Mouse (Mus musculus) neural tube, embryonic 15.5 days (tissue): ENCODE results near the gene Mpg. TPM values are rescaled to one million over a fixed set of nuclear protein-coding genes. Genes with fewer than 3 reads are reported as not detected.
"Not testable (repeated sequence)": the region's sequence is repeated elsewhere in the genome, so short reads cannot be mapped to it uniquely, and the experiment has no call there.

ENCODE experiments used
- ATAC-seq: fragments of 200-750 bp; cut with Nextera tagmentation; 2 replicates; pipeline ENCODE4 v1.8.0; 2017; ENCODE audit warnings: mild to moderate bottlenecking, moderate TSS enrichment, moderate library complexity; ENCODE audit not compliant: low FRiP score
- H3K27ac ChIP-seq: fragments of 300-500 bp; sonication (generic); replicated peaks from 2 replicates; pipeline ENCODE4 v1.5.1; 2015; ENCODE audit warnings: mild to moderate bottlenecking, inconsistent platforms
- H3K27me3 ChIP-seq: fragments of 300-500 bp; sonication (generic); replicated peaks from 2 replicates; pipeline ENCODE4 v1.6.1; 2015; ENCODE audit warnings: inconsistent platforms
- H3K36me3 ChIP-seq: fragments of 300-500 bp; sonication (generic); 2 replicates; pipeline ENCODE4 v1.6.1; 2015; ENCODE audit warnings: inconsistent platforms
- H3K4me1 ChIP-seq: fragments of 300-500 bp; sonication (generic); 2 replicates; pipeline ENCODE4 v1.6.1; 2015; ENCODE audit warnings: inconsistent platforms
- H3K4me2 ChIP-seq: fragments of 300-500 bp; sonication (generic); 2 replicates; pipeline ENCODE4 v1.6.1; 2015; ENCODE audit warnings: inconsistent platforms, mild to moderate bottlenecking, moderate library complexity
- H3K4me3 ChIP-seq: fragments of 300-500 bp; sonication (generic); replicated peaks from 2 replicates; pipeline ENCODE4 v1.5.1; 2015; ENCODE audit warnings: mild to moderate bottlenecking, inconsistent platforms
- H3K9ac ChIP-seq: fragments of 300-500 bp; sonication (generic); replicated peaks from 2 replicates; pipeline ENCODE4 v1.6.1; 2015; ENCODE audit warnings: mild to moderate bottlenecking, inconsistent platforms
- H3K9me3 ChIP-seq: fragments of 300-500 bp; sonication (generic); replicated peaks from 2 replicates; pipeline ENCODE4 v1.6.1; 2016; ENCODE audit warnings: inconsistent platforms
- WGBS: fragments of 180-500 bp; shearing (Covaris S2); methylation state at CpG from one replicate; pipeline ENCODE4 v1.1.7; 2015; ENCODE audit warnings: mixed read lengths; 5-methylcytosine and 5-hydroxymethylcytosine counted together
- polyA plus RNA-seq: library from polyadenylated mRNA; unstranded; fragments of >200 nt; fragmentation: Nextera tagmentation; extraction: Ambion mirVana; gene quantifications from 2 replicates; pipeline ENCODE4 v1.2.1, GENCODE M21; 2015

Mpg gene
- polyA plus RNA-seq, 1 experiment from 2014 or later = 37.8 TPM

DNA sequence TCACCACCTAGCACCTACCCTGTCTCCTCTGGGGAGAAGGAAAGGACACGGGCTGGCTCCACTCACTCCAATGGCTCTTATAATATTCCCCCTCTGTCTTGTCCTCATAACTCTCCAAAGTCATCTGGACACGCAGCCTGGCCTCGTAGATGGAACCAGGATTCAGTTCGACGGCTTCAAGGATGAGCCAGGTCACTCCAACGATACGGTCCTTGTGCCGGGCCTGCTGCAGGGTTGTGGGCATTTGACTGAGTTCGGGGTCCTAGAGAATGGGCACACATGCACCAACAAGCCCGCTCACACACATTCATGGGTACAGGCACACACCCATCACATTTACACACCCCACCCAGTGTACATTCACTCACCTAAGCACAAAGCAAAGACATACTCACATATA, 33.1 kb upstream of the Mpg start:
- Histone ChIP-seq H3K4me2 (no peak overlapping the region), H3K27ac (no peak overlapping the region), H3K4me3 (no peak overlapping the region), H3K9ac (no peak overlapping the region), H3K9me3 (no peaks in the 10 kb centered on the region), H3K4me1 (no peaks in the 10 kb centered on the region), H3K27me3 (no peaks in the 10 kb centered on the region), H3K36me3 (no peaks in the 10 kb centered on the region)
- WGBS = 87% methylated on average over 10 of the region's 10 CpGs
- ATAC-seq = no peak

GRCm38 (mm10) chr11:32194086-32194485, 32.2 kb upstream of the Mpg start:
- ATAC-seq = no peak
- 83% methylated on average over 10 of the region's 10 CpGs for WGBS

DNA sequence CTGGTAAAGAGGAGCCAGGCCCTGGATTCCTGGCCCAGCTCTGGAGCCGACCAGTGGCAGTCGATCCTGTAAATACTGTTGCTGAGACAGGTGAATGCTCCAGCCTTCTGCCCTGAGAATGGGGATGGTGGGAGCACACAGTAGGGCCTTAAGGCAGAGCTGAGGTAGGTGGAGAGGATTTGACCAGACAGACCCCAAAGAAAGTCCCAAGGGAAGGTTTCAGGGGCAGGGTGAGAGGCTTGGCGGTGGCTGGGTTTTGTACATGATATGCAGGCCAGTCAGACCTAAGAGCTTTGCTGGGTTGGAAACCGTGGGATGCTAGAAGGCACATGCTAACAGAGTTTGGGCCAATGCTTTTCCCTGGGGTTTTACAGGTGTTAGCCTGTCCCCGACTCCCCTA, 31.7 kb upstream of the Mpg start:
- WGBS = 92% methylated on average over 5 of the region's 5 CpGs
- H3K4me1 ChIP-seq = no peaks in the 10 kb centered on the region
- no peak for ATAC-seq
- H3K4me2 ChIP-seq = no peak overlapping the region
- no peak overlapping the region for H3K9ac ChIP-seq
- H3K27ac ChIP-seq = no peak overlapping the region
- H3K9me3 ChIP-seq = no peaks in the 10 kb centered on the region
- H3K4me3 ChIP-seq = no peak overlapping the region
- H3K27me3 ChIP-seq = no peaks in the 10 kb centered on the region
- no peaks in the 10 kb centered on the region for H3K36me3 ChIP-seq

More at GRCm38 (mm10) chr11:32194086-32194485, 32.2 kb upstream of the Mpg start:
- no peak overlapping the region for H3K9ac ChIP-seq
- H3K27me3 ChIP-seq = no peaks in the 10 kb centered on the region
- H3K9me3 ChIP-seq = no peaks in the 10 kb centered on the region
- H3K4me3 ChIP-seq = no peak overlapping the region
- no peaks in the 10 kb centered on the region for H3K4me1 ChIP-seq
- H3K27ac ChIP-seq = no peak overlapping the region
- H3K36me3 ChIP-seq = no peaks in the 10 kb centered on the region
- H3K4me2 ChIP-seq = no peak overlapping the region

GRCm38 (mm10) chr11:32195867-32196540, 30.3 kb upstream of the Mpg start:
- Histone ChIP-seq H3K4me2 (no peak overlapping the region), H3K36me3 (no peaks in the 10 kb centered on the region), H3K4me3 (no peak overlapping the region), H3K9ac (no peak overlapping the region), H3K4me1 (no peaks in the 10 kb centered on the region), H3K27me3 (no peaks in the 10 kb centered on the region), H3K27ac (no peak overlapping the region), H3K9me3 (no peaks in the 10 kb centered on the region)
- 36% methylated on average over 11 of the region's 11 CpGs for WGBS
- ATAC-seq = no peak

GRCm38 (mm10) chr11:32196727-32197126, 29.6 kb upstream of the Mpg start:
- Histone ChIP-seq H3K27ac (no peak overlapping the region), H3K9ac (no peak overlapping the region), H3K4me1 (no peaks in the 10 kb centered on the region), H3K27me3 (no peaks in the 10 kb centered on the region), H3K4me3 (no peak overlapping the region), H3K36me3 (no peaks in the 10 kb centered on the region), H3K9me3 (no peaks in the 10 kb centered on the region), H3K4me2 (no peak overlapping the region)
- ATAC-seq = no peak
- WGBS = 71% methylated on average over 6 of the region's 6 CpGs

- Histone ChIP-seq H3K9ac (no peak overlapping the region), H3K36me3 (no peaks in the 10 kb centered on the region), H3K4me3 (no peak overlapping the region), H3K4me2 (no peak overlapping the region), H3K27me3 (no peaks in the 10 kb centered on the region), H3K4me1 (no peaks in the 10 kb centered on the region), H3K27ac (no peak overlapping the region), H3K9me3 (no peaks in the 10 kb centered on the region)
- WGBS = 48% methylated on average over 3 of the region's 3 CpGs
- no peak for ATAC-seq
These were observed 28.5 kb upstream of the Mpg start for GRCm38 (mm10) chr11:32197766-32198165.

DNA sequence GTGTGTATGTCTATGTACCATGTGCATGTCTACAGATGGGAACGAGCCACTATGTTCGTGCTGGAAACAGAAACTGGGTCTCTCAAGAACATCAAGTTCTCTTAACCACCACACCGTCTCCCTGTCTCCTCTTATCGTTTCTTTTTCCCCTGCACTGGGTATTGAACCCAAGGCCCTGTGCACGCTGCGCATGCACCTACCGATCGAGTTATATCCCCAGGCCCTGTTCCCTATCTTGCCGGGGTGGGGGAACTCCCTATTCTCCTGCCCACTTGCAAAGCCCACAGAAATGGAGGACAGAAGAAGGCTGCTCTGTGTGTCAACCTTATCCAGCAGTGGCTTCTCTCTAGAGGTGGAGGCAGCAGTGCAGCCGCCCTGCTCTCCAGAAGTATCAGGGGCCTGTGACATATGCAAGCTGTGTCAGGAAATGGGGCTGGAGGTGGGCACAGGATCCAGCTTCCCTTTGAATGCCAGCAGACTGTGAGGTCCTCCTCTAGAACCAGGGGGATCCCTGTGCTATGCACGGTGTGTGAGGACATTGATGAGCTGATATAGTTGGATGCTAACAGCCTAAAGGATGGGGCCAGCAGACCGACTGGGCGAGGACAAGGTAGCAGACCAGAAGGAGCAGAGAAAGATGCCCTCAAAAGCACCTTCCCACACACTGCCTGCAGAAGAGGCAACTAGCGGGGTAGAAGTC, 27.9 kb upstream of the Mpg start:
- Histone ChIP-seq H3K4me2 (no peak overlapping the region), H3K4me1 (no peaks in the 10 kb centered on the region), H3K4me3 (no peak overlapping the region), H3K36me3 (no peaks in the 10 kb centered on the region), H3K27me3 (no peaks in the 10 kb centered on the region), H3K9ac (no peak overlapping the region), H3K27ac (no peak overlapping the region), H3K9me3 (no peaks in the 10 kb centered on the region)
- 75% methylated on average over 14 of the region's 14 CpGs for WGBS
- no peak for ATAC-seq

DNA sequence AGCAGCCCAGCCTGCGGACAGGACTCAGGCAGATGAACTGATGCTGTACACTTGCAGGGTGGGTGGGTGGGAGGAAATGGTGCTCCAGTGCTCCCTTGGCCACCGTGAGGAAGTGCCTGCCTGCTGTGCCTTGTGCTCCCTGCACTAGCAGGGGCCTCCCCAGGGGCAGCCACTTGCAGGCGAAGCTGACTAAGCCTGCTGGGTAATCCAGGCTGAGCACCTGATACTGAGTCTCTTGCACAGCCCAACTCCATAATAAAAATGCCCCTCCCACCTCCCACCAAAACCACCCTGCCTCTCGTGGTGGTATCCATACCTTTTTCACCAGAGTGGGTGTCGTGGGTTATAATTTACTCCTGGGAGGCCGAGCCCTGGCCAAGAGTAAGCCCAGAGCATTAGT, 27.1 kb upstream of the Mpg start:
- Histone ChIP-seq H3K9me3 (no peaks in the 10 kb centered on the region), H3K27me3 (0 out of 2 replicates have a peak, but pooled peaks cover 2% of the 10 kb centered on the region), H3K27ac (no peak overlapping the region), H3K9ac (no peak overlapping the region), H3K4me2 (no peak overlapping the region), H3K36me3 (no peaks in the 10 kb centered on the region), H3K4me3 (no peak overlapping the region), H3K4me1 (no peaks in the 10 kb centered on the region)
- 53% methylated on average over 6 of the region's 6 CpGs for WGBS
- ATAC-seq = no peak

DNA sequence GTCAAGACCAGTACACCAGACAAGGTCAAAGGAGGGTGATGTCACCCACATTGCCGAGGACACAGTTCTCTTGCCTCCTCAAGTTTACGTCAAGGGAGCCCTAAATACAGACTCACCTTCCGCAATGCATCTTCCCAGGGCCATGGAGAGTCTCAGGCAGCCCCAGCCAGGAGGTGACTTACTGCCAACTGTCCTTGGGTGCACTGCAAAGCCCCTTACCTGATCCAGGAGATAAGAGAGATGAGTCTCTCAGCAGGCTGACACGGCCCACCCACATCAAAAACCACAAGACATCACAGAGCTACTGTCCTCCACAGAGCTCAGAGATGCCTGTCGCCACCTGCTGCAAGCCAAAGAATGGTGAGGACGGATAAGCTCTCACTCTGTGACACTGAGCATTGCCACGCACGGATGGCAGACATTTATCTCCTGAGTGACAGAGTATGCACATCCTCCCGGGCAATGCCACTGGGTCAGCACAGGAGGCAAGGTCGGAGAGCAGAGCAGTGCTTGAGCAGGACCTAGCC, 26.2 kb upstream of the Mpg start, which contains the start of gene Il9r:
TSS of gene Il9r (minus strand) at position 205 of the 527 bp plus-strand sequence.
- no peak within 1 kb of the TSS for H3K9ac ChIP-seq
- no peak within 1 kb of the TSS for H3K4me3 ChIP-seq
- H3K27me3 ChIP-seq = 0 out of 2 replicates have a peak, but pooled peaks cover 2% of the 10 kb centered on the region
- H3K9me3 ChIP-seq = no peaks in the 10 kb centered on the region
- H3K4me2 ChIP-seq = no peak within 1 kb of the TSS
- H3K36me3 ChIP-seq = no peaks in the 10 kb centered on the region
- peaks cover 5% of the 10 kb centered on the region for H3K4me1 ChIP-seq
- ATAC-seq = no peak
- WGBS = 73% methylated on average over 10 of the region's 10 CpGs
- no peak within 1 kb of the TSS for H3K27ac ChIP-seq

DNA sequence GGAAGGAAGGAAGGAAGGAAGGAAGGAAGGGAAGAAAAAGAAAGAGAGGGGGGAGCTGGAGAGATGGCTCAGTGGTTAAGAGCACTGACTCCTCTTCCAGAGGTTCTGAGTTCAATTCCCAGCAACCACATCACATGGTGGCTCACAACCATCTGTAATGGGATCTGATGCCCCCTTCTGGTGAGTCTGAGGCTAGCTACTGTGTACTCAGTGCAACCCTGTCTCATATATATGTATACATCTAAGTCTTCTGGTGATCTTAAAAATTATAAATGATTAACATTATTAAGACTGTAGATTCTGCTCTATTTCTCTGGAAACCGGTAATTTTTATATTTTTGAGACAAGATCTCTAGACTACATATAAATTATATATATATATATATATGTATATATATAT, 25.3 kb upstream of the Mpg start:
- not testable (repeated sequence) for H3K36me3 ChIP-seq, H3K27ac ChIP-seq, H3K4me2 ChIP-seq, H3K27me3 ChIP-seq, ATAC-seq, H3K9ac ChIP-seq, H3K9me3 ChIP-seq, H3K4me3 ChIP-seq
- WGBS = 70% methylated on average over 1 of the region's 1 CpGs
- peaks cover 10% of the 10 kb centered on the region for H3K4me1 ChIP-seq

- Histone ChIP-seq H3K4me3 (no peak overlapping the region), H3K36me3 (no peaks in the 10 kb centered on the region), H3K27me3 (0 out of 2 replicates have a peak, but pooled peaks cover 2% of the 10 kb centered on the region), H3K27ac (no peak overlapping the region), H3K4me2 (no peak overlapping the region), H3K9ac (no peak overlapping the region), H3K9me3 (no peaks in the 10 kb centered on the region), H3K4me1 (peaks cover 12% of the 10 kb centered on the region)
- ATAC-seq = no peak
- 80% methylated on average over 11 of the region's 11 CpGs for WGBS
These were observed 24.2 kb upstream of the Mpg start for GRCm38 (mm10) chr11:32201922-32202685.
